Mouse (Mus musculus) spleen, postnatal 4 days (tissue): ENCODE measurements around the gene Exoc8.

Experiments used
- DNase-seq, 2 experiments: peaks; one replicate each; pipeline ENCODE4 v3.0.0; 2022; ENCODE audit warnings: low spot score in 2 of 2

The Exoc8 gene

GRCm38 (mm10) chr8:124853511-124853910, 44.0 kb downstream of the Exoc8 start:
- DNase-seq, result no peak

DNA sequence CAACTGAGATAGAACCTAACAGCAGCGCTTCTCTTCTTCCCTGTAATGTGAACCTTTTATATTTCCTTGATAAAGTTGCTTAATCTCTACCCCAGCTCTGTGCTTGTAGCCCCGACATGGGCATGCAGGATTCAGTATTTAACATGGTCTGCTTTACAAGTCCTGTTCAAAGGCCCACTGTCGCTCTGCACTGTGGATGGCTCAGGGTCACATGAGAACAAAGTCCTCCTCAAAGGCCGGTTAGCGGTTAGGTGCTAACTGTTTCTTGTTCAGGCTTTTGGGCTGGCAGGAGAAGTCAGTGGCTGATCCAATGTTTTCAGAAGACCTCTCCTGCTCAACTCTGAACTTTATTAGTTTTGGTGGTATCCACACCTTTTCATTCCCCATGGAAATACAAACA, 51.9 kb downstream of the Exoc8 start:
- DNase-seq, result no peak

DNA sequence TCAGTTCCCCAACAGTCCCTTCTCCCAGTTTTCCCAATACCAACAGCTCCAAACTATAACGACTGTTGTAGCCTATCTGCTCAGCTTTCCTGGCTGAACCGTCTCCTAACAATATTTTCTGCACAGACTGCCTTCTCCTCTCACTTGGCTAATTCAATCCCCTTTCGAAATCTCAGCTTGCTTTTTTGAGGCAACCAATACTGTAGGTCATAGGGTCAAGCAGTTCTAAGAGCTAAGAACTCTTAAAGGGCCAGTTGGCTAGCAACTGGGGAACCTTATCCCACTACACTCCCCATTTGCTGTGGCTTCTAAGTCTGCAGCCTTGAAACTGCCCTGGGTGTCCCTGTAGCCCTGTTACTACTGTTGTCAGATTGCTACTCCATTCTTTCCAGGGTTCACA, 52.4 kb downstream of the Exoc8 start:
- no peak for DNase-seq
